Mouse (Mus musculus) midbrain, embryonic 16.5 days (tissue): Measurements from ENCODE around the gene Inpp5e. TPM values are rescaled to one million over a fixed set of nuclear protein-coding genes. Genes with fewer than 3 reads are reported as not detected.
A peak's percentile ranks its signal among the peaks of the same experiment; 100 is the strongest.

ENCODE experiments used
- ATAC-seq: fragments of 200-750 bp; cut with Nextera tagmentation; 2 replicates; pipeline ENCODE4 v1.8.0; 2017; ENCODE audit warnings: moderate TSS enrichment
- H3K27ac ChIP-seq: fragments of 300-500 bp; sonication (generic); 2 replicates; pipeline ENCODE4 v1.5.1; 2014; ENCODE audit warnings: mild to moderate bottlenecking, low read length, mixed read lengths
- H3K27me3 ChIP-seq: fragments of 300-500 bp; sonication (generic); 2 replicates; pipeline ENCODE4 v1.6.1; 2014; ENCODE audit warnings: low read depth, low read length, mixed read lengths; ENCODE audit not compliant: control insufficient read depth, insufficient read depth
- H3K36me3 ChIP-seq: fragments of 300-500 bp; sonication (generic); 2 replicates; pipeline ENCODE4 v1.6.1; 2014; ENCODE audit warnings: mild to moderate bottlenecking, low read length, moderate library complexity, mixed read lengths; ENCODE audit not compliant: control insufficient read depth, insufficient read depth
- H3K4me1 ChIP-seq: fragments of 300-500 bp; sonication (generic); 2 replicates; pipeline ENCODE4 v1.6.1; 2014; ENCODE audit warnings: mild to moderate bottlenecking, low read length, mixed read lengths; ENCODE audit not compliant: control insufficient read depth, insufficient read depth
- H3K4me2 ChIP-seq: fragments of 300-500 bp; sonication (generic); 2 replicates; pipeline ENCODE4 v1.6.1; 2014; ENCODE audit warnings: mild to moderate bottlenecking, low read length, mixed read lengths
- H3K4me3 ChIP-seq: fragments of 300-500 bp; sonication (generic); 2 replicates; pipeline ENCODE4 v1.5.1; 2014; ENCODE audit warnings: low read depth, mild to moderate bottlenecking, low read length, moderate library complexity, mixed read lengths
- H3K9ac ChIP-seq: fragments of 300-500 bp; sonication (generic); 2 replicates; pipeline ENCODE4 v1.6.1; 2014; ENCODE audit warnings: low read depth, low read length, mixed read lengths
- H3K9me3 ChIP-seq: fragments of 300-500 bp; sonication (generic); replicated peaks from 2 replicates; pipeline ENCODE4 v1.6.1; 2014; ENCODE audit warnings: mild to moderate bottlenecking, low read length, mixed read lengths; ENCODE audit not compliant: control insufficient read depth, poor library complexity, severe bottlenecking
- WGBS: fragments of 180-500 bp; shearing (Covaris S2); extraction: QIAGEN DNeasy Blood & Tissue Kit; methylation state at CpG from one replicate; pipeline ENCODE4 v1.1.7; 2014; 5-methylcytosine and 5-hydroxymethylcytosine counted together
- polyA plus RNA-seq: library from polyadenylated mRNA; unstranded; fragments of >200 nt; fragmentation: Nextera tagmentation; extraction: Ambion mirVana; gene quantifications from 2 replicates; pipeline ENCODE4 v1.2.1, GENCODE M21; 2015

Inpp5e gene
- polyA plus RNA-seq, 1 experiment from 2014 or later: 26.9 TPM

DNA sequence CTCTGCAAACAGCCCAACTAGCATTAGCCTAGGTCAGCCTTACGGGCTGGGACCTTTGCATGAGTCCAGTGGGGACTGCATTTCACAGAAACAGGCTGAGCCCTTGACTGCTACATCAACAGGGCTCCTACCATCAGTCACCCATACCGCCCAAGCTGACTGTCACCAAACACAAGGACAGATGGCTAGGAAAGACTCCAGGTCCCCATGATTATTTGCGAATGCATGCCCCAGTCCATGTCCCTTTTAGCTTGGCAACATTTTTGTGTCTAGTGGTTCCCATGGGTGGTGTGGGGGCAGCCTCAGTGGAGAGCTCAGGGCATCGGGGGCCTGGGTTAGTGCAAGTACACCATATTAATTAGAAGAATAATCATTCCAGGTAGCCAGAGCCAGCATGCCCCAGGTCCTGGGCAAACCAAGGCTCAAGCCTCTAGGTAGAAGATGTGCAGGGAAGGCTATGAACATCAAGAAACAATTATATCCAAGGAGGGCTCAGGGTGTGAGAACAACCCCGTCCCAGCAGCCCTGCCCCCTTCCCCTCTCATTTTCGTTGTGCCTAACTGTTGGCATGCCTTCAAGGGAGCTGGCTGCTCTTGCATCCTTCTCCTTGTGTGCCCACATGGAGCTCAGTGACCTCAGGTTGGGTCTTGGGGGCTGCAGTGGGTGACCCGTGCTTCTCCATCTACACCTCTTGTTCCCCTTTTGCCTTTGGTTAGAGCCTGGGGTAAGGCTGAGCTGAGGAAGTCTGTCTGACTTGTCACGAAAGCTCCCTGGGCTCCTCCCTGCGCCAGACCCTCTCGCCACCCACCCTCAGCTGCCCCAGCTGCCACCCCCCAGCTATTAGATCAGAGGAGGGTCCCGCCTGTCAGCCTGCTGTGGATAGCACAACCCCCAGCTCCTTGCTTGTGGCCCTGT lies 55.7 kb downstream of the Inpp5e start:
- WGBS: 90% methylated on average over 11 of the region's 11 CpGs
- peak overlapping the region; percentile 97 for H3K9ac ChIP-seq
- H3K4me3 ChIP-seq: peak overlapping the region; percentile 68
- H3K4me2 ChIP-seq: peak overlapping the region; percentile 93
- peak overlapping the region; percentile 94 for H3K27ac ChIP-seq
- H3K36me3 ChIP-seq: 0 out of 2 replicates have a peak, but pooled peaks cover 2% of the 10 kb centered on the region
- no peaks in the 10 kb centered on the region for H3K27me3 ChIP-seq
- peaks cover 22% of the 10 kb centered on the region for H3K4me1 ChIP-seq
- no peaks in the 10 kb centered on the region for H3K9me3 ChIP-seq
- no peak for ATAC-seq

DNA sequence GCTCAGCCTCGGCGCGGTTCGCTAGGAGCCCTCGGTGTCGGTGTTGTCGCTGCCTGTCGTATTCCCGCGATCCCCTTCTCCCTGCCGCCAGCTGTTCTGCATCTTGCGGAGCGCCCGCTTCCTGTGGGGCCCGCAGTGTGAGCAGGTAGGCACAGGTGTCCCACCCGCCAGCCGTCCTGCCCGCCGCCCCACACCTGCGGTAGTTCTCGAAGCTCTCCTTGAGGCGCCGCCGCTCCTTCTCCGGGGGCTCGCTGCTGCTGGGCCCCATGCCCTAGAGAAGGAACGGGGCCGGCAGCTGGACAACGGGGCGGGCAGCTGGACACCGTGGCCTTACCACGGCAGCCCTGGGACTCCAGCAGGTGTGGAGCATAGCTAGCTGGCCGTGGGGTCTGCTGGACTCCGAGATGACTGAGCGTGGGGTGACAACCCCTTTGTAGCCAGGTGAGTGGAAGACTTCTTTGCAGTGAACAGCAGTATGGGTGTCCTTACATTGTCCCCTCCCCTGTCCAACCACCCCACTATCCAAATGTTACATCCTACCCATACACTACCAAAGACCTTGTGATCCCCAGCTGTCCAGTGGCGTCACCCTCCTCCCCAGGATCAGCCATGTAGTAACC lies 56.6 kb downstream of the Inpp5e start:
- peaks cover 4% of the 10 kb centered on the region for H3K36me3 ChIP-seq
- H3K4me3 ChIP-seq: peak overlapping the region; percentile 68
- ATAC-seq: peak; percentile 36
- no peaks in the 10 kb centered on the region for H3K27me3 ChIP-seq
- WGBS: 1% methylated on average over 34 of the region's 36 CpGs
- H3K9me3 ChIP-seq: no peaks in the 10 kb centered on the region
- H3K4me2 ChIP-seq: peak overlapping the region; percentile 93
- peaks cover 22% of the 10 kb centered on the region for H3K4me1 ChIP-seq
- peak overlapping the region; percentile 94 for H3K27ac ChIP-seq
- H3K9ac ChIP-seq: peak overlapping the region; percentile 97

DNA sequence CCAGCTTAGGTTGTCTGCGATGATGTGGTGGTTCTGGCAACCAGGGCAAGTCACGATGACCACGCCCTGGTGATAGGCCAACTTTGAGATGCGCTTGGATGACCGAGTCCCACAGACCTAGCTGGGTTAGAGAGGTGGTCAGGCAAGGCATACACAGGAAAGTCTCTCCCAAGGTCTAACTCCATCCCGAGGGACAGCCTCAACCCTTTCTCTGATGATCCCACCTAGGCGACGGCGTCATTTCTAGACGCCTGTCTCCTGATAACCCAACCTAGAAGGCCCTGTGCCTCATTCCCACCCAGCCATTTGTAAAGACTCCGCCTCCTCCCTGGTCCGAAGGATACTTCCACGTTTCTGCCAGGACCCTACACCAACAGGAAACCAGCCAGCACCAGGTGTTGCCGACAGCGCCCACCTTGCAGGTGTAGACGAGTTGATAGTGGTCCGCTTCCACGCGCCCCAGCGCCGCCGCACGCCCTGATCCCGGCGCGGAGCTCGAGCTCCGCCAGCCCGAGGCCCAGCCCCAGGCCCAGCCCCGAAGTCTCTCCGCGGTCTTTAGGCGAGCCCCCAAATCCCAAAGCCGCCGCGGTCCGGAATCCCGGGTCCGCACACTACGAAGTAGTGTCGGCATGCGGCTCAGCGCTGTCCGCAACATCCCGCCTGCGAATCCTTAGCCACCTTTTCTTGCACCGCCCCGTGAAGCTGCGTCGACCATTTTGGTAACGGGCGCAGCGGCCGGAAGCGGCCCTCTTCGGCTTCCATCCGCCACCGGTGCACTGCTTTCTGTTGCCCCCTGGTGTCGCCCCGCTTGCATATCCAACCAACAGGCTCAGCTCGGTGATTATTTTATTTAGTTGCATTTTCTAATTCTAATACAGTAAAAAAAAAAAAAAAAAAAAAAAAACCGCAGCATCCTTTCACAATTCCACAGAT lies 57.4 kb downstream of the Inpp5e start, which contains the start of gene Dnlz:
Dnlz (minus strand) TSS at position 753 of the 933 bp plus-strand sequence.
- peak within 1 kb of the TSS; percentile 97 for H3K9ac ChIP-seq

DNA sequence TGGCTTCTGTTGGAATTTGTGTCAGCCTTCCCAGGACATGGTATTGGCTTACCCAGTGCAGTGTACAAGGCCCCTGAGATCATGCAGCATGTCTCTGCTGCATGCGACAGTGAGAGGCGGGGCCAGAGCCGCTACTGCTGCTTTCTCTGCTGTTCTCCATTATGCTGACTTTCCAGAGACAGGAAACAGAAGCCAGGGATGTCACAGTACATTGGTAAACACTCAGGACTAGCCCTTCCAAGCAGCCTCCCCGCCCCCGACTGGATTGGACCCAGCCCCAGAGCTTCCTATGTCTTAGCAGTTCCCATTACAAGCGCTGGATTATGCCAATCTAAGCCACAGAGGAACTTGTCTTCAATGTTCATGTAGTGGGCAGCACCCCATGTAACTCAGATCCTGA lies 60.8 kb downstream of the Inpp5e start:
- 70% methylated on average over 6 of the region's 6 CpGs for WGBS
- Histone ChIP-seq H3K4me2 (no peak overlapping the region), H3K9ac (no peak overlapping the region), H3K4me1 (peaks cover 15% of the 10 kb centered on the region), H3K36me3 (peaks cover 43% of the 10 kb centered on the region), H3K4me3 (no peak overlapping the region), H3K9me3 (no peaks in the 10 kb centered on the region), H3K27me3 (no peaks in the 10 kb centered on the region), H3K27ac (no peak overlapping the region)
- no peak for ATAC-seq

More for the DNA sequence above, 57.4 kb downstream of the Inpp5e start, which contains the start of gene Dnlz:
- ATAC-seq: peak; percentile 86
- H3K4me1 ChIP-seq: peaks cover 22% of the 10 kb centered on the region
- peak within 1 kb of the TSS; percentile 68 for H3K4me3 ChIP-seq
- no peaks in the 10 kb centered on the region for H3K9me3 ChIP-seq
- 2% methylated on average over 62 of the region's 62 CpGs for WGBS
- H3K27ac ChIP-seq: peak within 1 kb of the TSS; percentile 94
- no peaks in the 10 kb centered on the region for H3K27me3 ChIP-seq
- H3K4me2 ChIP-seq: peak within 1 kb of the TSS; percentile 97
- peaks cover 10% of the 10 kb centered on the region for H3K36me3 ChIP-seq

Other genes with a start within 250 kb of the Inpp5e start
- not detected in 2 replicates for gene Lhx3, start 200.9 kb downstream of the Inpp5e start, polyA plus RNA-seq
- 17.2 and 18.4 TPM in 2 replicates for gene Qsox2, start 171.7 kb downstream of the Inpp5e start, polyA plus RNA-seq
- 0.21 and 0.29 TPM in 2 replicates for gene Ccdc187, start 114.6 kb downstream of the Inpp5e start, polyA plus RNA-seq
- gene Gpsm1, start 93.7 kb downstream of the Inpp5e start, polyA plus RNA-seq: 182 and 188 TPM in 2 replicates
- gene Dnlz, start 57.1 kb downstream of the Inpp5e start, polyA plus RNA-seq: 24.7 and 27.2 TPM in 2 replicates
- 1.0 and 2.7 TPM in 2 replicates for gene Card9, start 48.3 kb downstream of the Inpp5e start, polyA plus RNA-seq
- gene Snapc4, start 28.6 kb downstream of the Inpp5e start, polyA plus RNA-seq: 34.8 and 37.9 TPM in 2 replicates
- 175 and 182 TPM in 2 replicates for gene Entr1, start 19.9 kb downstream of the Inpp5e start, polyA plus RNA-seq
- 90.0 and 96.5 TPM in 2 replicates for gene Pmpca, start 19.9 kb downstream of the Inpp5e start, polyA plus RNA-seq
- 18.7 and 20.4 TPM in 2 replicates for gene Sec16a, start 36.0 kb upstream of the Inpp5e start, polyA plus RNA-seq
- gene Notch1, start 107.5 kb upstream of the Inpp5e start, polyA plus RNA-seq: 10.7 and 11.4 TPM in 2 replicates
- gene Egfl7, start 170.8 kb upstream of the Inpp5e start, polyA plus RNA-seq: 62.0 and 64.4 TPM in 2 replicates
- gene Gm20532, start 177.4 kb upstream of the Inpp5e start, polyA plus RNA-seq: 0.30 TPM in 1 of 2 replicates, not detected in the other
- gene Agpat2, start 195.2 kb upstream of the Inpp5e start, polyA plus RNA-seq: 4.0 and 4.1 TPM in 2 replicates
- 153 and 155 TPM in 2 replicates for gene Fam69b, start 219.3 kb upstream of the Inpp5e start, polyA plus RNA-seq